Mouse (Mus musculus) layer of hippocampus, adult 9-10 months (tissue): ENCODE data around the gene A1bg.

Experiments used
- DNase-seq: peaks from one replicate; pipeline ENCODE4 v3.0.0; 2022; ENCODE audit warnings: low spot score

A1bg gene

DNA sequence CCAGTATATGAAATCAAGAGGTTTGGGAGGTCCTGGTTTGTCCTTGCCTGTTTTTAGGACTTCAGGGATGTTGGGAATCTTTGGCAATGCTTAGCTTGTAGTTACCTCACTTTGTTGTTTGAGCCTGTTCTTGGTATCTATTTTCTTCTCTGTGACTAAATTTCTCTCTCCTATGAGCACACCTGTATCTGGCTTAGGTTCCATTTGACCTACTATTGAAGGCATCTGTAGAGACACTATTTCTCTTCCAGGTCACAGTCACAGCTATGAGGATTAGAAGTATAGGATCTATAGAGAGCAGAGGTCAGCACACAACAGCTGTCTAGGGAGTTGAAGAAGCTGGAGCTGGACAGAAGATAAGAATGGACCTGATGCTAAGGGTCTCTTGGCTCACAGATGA is at the start of gene A1bg:
A1bg (minus strand) TSS at position 101 of the 400 bp plus-strand sequence.
- DNase-seq: no peak

DNA sequence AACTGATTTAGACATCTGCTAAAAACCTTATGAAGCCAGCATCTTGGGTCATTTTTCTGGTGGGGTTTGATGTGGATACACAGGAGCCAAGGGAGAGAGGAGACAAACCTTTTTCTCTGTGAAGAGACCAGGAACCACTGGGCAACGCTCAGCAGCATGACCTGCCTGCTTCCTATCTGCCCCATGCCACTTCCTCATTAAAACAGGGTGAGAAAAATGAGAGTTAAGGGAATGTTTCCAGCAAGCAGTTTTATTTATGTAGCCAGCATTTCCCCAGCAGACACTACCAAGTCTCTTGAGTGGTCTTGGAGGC is 45.7 kb upstream of the A1bg start:
- DNase-seq: no peak

DNA sequence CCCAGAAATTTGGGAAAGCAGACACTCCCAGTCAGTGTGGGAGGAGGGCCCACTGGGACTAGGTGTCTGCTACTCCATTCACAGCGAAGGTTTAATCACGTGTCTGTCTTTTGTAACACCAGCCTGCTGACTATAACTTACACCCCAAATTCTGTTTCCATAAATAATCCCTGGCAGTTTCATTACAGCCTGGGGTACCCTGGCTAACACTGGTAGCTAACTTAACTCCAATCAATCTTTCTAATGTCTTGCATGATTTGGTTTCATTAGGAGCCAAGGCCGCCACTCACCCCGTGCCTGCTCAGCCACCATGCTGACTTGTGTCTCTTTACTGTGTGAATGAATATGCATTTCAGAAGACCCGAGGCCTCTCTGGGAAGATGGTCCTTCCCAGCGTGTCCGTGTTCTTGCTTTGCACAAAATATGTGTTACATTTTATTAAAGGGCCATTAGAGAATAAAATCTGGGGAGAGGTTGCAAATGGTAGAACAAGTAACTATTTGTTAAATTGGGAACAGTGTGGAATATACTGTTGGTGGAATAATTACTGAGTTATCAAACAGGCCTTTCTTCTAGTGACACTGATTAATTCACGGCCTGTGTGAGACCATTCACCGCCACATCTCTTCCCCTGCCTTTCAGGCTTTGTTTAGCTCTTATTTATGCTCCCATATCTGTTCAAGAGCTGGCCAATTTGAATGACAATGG is 45.2 kb upstream of the A1bg start:
- DNase-seq: no peak

DNA sequence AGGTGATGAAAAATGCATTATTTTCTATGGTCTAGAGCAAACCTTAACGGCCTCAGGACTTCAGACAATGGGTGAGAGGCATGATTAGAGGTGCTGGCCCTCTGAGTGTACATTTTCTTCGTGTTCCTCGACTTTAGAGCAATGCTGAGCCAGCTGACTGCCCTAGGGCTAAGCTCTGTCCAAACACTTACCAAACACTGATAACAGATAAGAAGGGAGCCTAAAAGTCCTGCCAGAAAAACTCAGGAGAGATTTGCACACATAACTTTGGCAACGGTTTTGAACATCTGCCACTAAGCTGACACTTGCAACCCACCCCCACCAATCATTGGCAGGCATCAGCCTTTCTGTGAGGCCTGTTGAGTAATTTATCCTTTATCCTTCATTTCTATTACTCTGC is 2.9 kb upstream of the A1bg start:
- DNase-seq: no peak

DNA sequence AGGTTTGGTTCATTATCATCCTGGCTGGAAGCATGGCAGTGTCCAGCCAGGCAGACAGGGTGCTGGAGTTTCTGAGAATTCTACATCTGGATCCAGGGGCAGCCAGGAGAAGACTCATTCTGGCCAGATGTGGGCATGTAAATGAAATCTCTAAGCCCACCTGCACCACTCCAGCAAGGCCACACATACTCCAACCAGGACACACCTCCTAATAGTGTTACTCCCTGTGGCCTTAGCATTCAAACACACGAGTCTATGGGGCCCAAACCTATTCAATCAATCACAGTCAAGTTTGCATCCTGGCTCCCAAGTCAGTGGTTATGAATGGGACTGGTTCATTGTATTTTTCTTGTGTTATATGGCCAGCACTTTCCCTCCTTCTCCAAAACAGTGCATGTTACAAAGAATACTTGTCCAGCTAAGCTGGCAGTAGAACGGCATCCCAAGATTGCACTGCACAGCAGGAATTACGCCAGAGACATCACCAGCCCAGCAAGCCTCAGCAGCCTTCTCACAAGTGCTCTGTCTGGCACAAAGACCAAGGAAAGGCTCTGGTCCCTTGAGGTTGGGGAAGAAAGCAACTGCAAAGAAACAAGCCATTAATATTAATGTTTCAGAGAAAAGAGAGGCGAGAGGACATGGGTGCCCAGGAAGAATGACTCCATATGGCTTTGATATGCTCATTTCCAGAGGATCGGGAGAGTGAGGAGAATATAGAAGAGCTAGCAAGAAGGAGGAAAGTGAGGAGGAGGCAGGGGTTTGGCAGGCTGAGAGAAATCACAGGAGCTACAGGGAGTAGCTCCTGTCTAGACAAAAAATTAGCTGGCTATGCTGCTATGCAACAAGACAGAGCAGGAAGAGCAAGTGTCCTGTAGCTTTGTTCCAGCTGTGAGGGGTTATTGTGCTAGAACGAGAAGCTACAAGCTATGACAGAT is 18.8 kb downstream of the A1bg start:
- DNase-seq: no peak

DNA sequence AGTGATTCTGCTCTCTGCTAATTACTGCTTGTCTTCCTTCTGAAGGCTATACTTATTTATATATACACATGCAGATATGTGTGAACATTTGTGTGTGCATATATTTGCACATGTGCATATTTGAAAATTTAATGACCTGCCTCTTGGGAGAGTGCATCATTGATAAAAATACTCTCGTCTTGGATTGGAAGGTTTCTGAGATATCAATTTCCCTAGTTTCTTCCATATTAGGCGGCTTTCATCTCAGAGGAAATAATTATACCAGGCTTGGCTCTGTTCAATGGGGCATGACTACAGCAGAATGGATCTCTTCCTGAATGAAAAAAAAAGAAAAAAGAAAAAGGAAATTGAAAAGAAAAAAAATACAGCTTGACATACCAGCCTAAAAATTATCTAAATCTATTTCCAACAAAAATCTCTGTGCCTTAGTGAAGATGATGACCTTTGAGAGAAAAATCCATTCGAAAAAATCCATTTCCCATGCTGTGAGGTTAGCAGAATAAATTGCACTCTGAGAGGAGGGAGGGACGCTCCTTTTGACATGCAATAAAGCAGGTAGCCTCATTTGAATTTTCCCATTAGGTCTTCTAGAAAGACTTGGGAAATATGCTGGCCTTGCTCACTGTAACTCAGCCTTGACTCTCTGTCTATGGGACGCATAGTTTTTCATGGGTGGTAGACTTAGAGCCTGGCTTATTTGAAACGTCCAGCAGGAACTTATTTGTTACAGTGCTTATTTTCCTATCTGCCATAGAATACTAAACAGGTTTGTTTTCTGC is 24.4 kb downstream of the A1bg start:
- DNase-seq: no peak

DNA sequence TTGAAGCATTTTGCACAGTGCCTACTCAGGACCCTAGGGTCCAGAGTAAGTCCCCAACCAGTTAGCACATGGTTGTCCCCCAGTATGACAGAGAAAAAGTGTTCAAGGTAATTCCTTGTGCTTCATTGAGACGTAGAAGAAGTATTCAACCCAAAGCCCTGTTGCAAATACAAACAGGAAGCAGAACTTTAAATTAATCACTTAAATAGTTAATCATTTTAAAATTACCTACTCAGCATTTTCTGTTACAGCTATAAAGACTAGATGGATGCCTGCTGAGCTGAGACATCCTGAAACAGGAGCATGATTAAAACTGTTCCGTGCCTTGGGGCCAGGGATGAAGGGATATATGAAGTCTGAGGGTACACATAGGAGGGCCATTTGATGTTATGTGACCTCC is 26.8 kb downstream of the A1bg start:
- no peak for DNase-seq

DNA sequence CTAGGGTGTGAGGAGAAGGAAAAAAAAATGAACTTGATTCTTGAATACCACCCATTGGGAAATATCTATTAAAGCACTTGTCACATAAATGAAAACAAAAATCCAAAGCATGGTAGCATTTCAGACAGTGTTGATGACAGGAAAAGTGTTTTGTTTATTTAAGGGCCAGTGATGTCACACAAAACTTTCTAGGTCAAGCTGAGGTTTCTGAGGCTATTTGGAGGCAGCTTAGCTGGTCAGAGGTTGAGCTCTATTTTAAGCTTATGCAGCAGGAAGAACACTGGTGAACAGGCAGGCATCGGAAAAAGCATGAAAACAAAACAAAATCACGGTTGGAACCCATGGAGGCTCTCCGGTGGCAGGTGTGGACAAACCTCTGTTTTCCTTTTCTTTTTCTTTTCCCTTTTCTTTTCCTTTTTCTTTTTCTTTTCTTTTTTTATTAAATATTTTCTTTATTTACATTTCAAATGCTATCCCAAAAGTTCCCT is 29.8 kb downstream of the A1bg start:
- no peak for DNase-seq

DNA sequence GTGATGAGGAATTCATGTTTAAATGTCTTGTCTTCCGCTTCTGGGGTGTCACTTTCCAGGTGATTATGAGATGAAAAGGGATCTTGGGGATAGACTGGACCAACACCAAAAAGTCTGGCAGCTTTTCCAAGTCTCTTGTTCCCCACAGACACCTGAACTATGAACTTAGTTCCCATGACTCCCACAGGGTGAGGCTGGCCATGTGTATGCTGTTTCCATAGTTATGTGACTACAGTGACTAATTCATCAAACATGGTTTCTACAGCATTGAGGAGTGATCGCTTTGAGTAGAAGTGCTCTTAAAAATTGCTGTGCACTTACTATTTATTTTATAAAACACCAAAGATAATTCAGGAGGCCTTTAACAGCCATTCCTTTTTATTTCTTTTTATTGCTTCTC is 34.1 kb downstream of the A1bg start:
- DNase-seq: no peak

DNA sequence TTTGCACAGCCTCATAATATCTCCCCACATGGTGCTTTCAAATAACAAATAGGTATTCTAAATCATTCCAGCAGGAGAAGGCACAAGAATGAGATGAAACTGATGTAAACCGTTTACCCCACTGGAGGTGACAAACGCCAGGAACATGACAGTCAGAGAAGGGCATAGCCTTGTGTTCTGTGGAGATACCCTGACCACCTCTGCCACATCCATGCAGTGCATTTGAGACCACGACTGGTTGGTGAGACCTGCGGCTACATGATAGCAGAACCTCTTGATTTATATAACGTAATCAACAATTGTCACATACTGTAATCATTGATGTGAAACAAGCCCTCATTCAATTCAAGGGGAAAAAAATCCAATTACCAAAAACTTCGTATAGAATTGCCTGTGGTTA is 47.1 kb downstream of the A1bg start:
- DNase-seq: no peak

DNA sequence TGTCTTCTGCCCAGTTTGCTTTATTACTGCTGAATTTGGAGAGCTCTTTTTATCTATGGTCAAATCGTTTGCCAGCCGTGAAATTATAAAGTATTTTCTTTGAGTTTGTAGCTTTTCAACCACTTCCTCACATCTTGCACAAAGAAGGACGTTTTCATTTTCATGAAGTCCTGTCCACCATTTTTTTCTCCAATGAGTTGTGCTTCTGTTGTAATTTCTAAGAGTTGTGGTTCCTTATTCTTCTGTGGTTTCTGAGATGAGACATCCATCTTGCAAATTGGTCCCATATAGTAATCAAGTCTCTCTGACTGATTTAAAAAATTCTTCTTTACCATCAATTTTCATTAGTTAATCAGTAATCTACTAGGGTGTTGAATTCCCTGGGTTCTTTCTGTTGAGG is 60.4 kb downstream of the A1bg start:
- no peak for DNase-seq

DNA sequence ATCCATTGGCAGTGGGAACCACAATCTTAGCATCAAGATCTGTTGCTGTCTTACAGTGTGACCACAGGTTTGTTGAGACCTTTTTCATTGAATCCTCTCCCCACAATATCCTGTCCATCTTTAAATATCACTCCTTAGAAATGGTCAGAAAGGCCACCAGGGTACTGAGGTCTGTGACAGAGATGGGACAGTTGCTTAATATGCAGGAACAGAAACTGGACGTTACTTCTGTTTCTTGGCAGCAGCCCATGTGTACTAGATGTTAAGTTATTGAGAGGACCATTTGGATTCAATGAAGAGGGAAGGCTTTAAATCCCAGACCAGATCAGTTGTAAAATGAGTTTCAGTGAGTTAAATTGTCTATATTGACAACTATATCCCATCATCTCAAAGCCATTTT is 67.7 kb downstream of the A1bg start:
- no peak for DNase-seq

DNA sequence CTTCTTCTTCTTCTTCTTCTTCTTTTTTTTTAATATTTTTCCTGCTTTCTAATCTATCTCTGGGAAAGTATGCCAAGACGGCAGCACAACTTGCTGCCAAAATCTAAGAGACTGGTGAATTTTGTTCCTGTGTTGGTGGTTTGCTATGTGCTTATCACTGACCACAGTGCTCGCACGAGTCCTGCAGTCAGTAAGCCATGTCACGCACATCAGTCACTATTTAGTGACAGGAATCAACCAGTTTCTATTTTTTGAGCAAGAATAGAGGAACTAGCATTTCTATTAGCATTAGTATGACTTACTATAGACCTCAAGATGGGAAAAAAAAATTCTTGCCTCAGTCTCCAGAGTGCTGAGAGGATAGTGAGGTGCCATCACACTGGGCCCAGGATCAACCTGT is 68.7 kb downstream of the A1bg start:
- no peak for DNase-seq

DNA sequence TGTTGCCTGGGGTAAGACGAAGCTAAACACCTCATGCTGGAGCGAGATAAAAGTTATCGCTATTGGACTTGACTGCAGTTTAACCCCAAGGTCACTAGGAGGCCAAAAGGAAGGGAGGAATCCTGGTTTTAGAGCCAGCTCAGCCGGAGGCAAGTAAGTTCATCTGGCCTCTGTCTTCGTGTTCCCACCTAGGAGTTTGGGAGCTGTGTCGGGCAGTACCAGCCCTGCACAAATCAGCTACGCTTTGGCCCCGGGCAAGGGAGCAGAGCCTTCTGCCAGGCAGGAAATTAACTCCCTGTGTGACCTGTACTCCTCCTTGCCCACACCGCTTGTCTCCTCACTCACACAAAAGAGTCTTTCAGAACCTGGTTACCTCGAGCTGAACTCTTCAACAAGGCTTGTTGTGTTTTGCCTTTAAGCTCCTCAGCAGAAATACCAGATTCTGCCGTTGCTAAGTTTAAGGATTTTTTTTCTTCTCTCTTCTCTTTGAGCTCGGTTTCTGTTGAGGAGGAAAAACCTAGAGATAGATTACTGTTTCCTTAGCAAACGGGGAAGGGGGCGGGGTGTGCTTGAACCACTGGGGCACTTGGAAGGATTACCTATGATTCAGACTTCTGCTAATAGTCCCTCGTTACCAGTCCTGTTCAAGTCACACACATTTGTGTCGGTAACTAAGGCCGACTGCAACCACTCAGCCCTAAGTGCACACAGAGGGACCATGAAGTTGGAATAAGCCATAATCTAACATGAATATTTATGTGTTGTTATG is 69.4 kb downstream of the A1bg start, which contains the start of gene Fam84b:
Fam84b (minus strand) TSS at position 548 of the 769 bp plus-strand sequence.
- DNase-seq: no peak

DNA sequence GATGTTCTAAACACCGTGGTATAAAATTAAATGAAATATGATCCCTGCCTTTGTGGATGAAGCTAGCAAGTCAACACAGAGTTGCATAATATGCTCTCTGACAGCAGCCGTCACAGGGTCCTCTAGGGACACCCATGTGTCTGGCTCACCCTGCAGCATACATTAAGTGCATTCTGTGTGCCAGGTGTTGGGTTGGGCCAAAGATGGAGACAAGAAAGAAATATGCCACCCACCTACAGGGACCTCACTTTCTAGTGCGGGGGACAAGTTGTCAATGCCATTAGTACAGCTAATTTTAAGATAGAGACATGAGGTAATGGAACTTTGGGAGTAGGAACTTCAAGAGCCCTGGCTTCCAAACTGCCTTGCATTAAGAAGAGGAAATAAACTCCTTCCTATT is 74.2 kb downstream of the A1bg start:
- no peak for DNase-seq
